Mouse (Mus musculus): Measurements from ENCODE around the gene Gdap2. TPM values are rescaled to one million over a fixed set of nuclear protein-coding genes. Genes with fewer than 3 reads are reported as not detected.

Gdap2 gene
- polyA plus RNA-seq, 1 experiment from 2014 or later: 41.2 TPM

Other genes starting within 250 kb of the Gdap2 start
- 28.3 and 31.1 TPM in 2 replicates for gene Wdr3, start within 50 bp of the Gdap2 start, polyA plus RNA-seq (2015; fragmentation: Nextera tagmentation; extraction: Ambion mirVana)